8 mouse cellular contexts compared by ENCODE assay signal in genomic region chr4:135652966-135653607, GRCm38 (mm10). TPM values are rescaled to one million over a fixed set of nuclear protein-coding genes. Genes with fewer than 3 reads are reported as not detected.
DNase-seq lines count a peak whose midpoint lies in the region; ATAC-seq lines count a peak whose summit lies in the region.

No protein-coding gene starts in this region.

- H3K27ac ChIP-seq in kidney, embryonic 16.5 days (ENCODE audit: low read length): no peak overlapping the region
- H3K27ac ChIP-seq in limb, embryonic 11.5 days (replicated peaks; ENCODE audit: low read depth, low read length): peak overlapping the region; percentile 68
- H3K27ac ChIP-seq in forebrain, embryonic 15.5 days (replicated peaks): no peak overlapping the region

- peak; percentile 44 for DNase-seq in kidney, adult 11 months
- DNase-seq in adrenal gland, postnatal 25 days: peak; percentile 54
- DNase-seq in gastrocnemius, postnatal 36 days: peak; percentile 43 to 44
- DNase-seq in limb, embryonic 11.5 days (ENCODE audit: low spot score): peak; percentile 68
- no peak for DNase-seq in layer of hippocampus, adult 18-20 months (ENCODE audit: low spot score in 2 of 2)
- DNase-seq in thymus, postnatal 0 days (ENCODE audit: low spot score): no peak

- no peak overlapping the region for H3K9ac ChIP-seq in kidney, embryonic 16.5 days (replicated peaks; ENCODE audit: low read length)
- H3K9ac ChIP-seq in limb, embryonic 11.5 days (ENCODE audit: low read length): no peak overlapping the region
- H3K9ac ChIP-seq in forebrain, embryonic 15.5 days (replicated peaks): no peak overlapping the region

- H3K36me3 ChIP-seq in kidney, embryonic 16.5 days (ENCODE audit: insufficient read depth, low read length): no peaks in the 10 kb centered on the region
- H3K36me3 ChIP-seq in limb, embryonic 11.5 days (ENCODE audit: control insufficient read depth, insufficient read depth, low read length): no peaks in the 10 kb centered on the region
- no peaks in the 10 kb centered on the region for H3K36me3 ChIP-seq in forebrain, embryonic 15.5 days

- ATAC-seq in kidney, embryonic 16.5 days (ENCODE audit: low FRiP score, low TSS enrichment): no peak
- ATAC-seq in limb, embryonic 11.5 days (ENCODE audit: insufficient number of reproducible peaks, low FRiP score, low TSS enrichment, low read depth): peak; percentile 58; the same call in 1 of the 2 replicates
- no peak for ATAC-seq in forebrain, embryonic 15.5 days (replicated peaks)

- 48% methylated on average over 11 of the region's 11 CpGs for WGBS in kidney, embryonic 16.5 days
- WGBS in limb, embryonic 11.5 days: 21% methylated on average over 11 of the region's 11 CpGs
- 62% methylated on average over 11 of the region's 11 CpGs for WGBS in forebrain, embryonic 15.5 days

- intact Hi-C loops in gastrocnemius, postnatal 36 days (cut with DNase I): no loop called here

- no peak overlapping the region for H3K4me3 ChIP-seq in kidney, embryonic 16.5 days (ENCODE audit: low read length)
- no peak overlapping the region for H3K4me3 ChIP-seq in limb, embryonic 11.5 days (ENCODE audit: low read depth, low read length)
- H3K4me3 ChIP-seq in forebrain, embryonic 15.5 days: no peak overlapping the region

- H3K9me3 ChIP-seq in kidney, embryonic 16.5 days (ENCODE audit: low read length): no peaks in the 10 kb centered on the region
- no peaks in the 10 kb centered on the region for H3K9me3 ChIP-seq in limb, embryonic 11.5 days (ENCODE audit: control insufficient read depth, low read length)
- H3K9me3 ChIP-seq in forebrain, embryonic 15.5 days: no peaks in the 10 kb centered on the region

- H3K4me2 ChIP-seq in kidney, embryonic 16.5 days (replicated peaks; ENCODE audit: low read depth, low read length): no peak overlapping the region
- H3K4me2 ChIP-seq in limb, embryonic 11.5 days (ENCODE audit: low read depth, severe bottlenecking): peak overlapping the region; percentile 11; the same call in 1 of the 2 replicates
- H3K4me2 ChIP-seq in forebrain, embryonic 15.5 days (replicated peaks): no peak overlapping the region

- H3K4me1 ChIP-seq in kidney, embryonic 16.5 days (ENCODE audit: insufficient read depth, low read length): peaks cover 22% of the 10 kb centered on the region
- peaks cover 26% of the 10 kb centered on the region for H3K4me1 ChIP-seq in limb, embryonic 11.5 days (ENCODE audit: control insufficient read depth, insufficient read depth, low read length)
- H3K4me1 ChIP-seq in forebrain, embryonic 15.5 days: peaks cover 24% of the 10 kb centered on the region

- no peaks in the 10 kb centered on the region for H3K27me3 ChIP-seq in kidney, embryonic 16.5 days (ENCODE audit: insufficient read depth, low read length)
- no peaks in the 10 kb centered on the region for H3K27me3 ChIP-seq in limb, embryonic 11.5 days (ENCODE audit: control insufficient read depth, insufficient read depth, low read length)
- H3K27me3 ChIP-seq in forebrain, embryonic 15.5 days: no peaks in the 10 kb centered on the region

RNA-seq across cellular contexts. Expression of gene Ifnlr1, which starts 33.0 kb away (rescaled TPM):
- polyA plus RNA-seq in kidney, embryonic 16.5 days (2015; fragmentation: Nextera tagmentation; extraction: Ambion mirVana): 1.0 and 1.4 TPM in 2 replicates
- 0.18 and 0.19 TPM in 2 replicates for total RNA-seq in adrenal gland, postnatal 25 days (2021)
- under 1 TPM; 0.23 to 0.35 TPM for total RNA-seq in gastrocnemius, postnatal 36 days (2021)
- polyA plus RNA-seq in limb, embryonic 11.5 days (2014; fragmentation: Nextera tagmentation; extraction: Ambion mirVana): 0.25 and 0.38 TPM in 2 replicates
- under 1 TPM; 0.18 to 0.22 TPM for total RNA-seq in layer of hippocampus, adult 18-20 months (2021)
- 0.24 and 0.29 TPM in 2 replicates for polyA plus RNA-seq in thymus, postnatal 0 days (2015; fragmentation: Nextera tagmentation; extraction: Ambion mirVana)
- polyA plus RNA-seq in forebrain, embryonic 15.5 days (2015; fragmentation: Nextera tagmentation; extraction: Ambion mirVana): 0.23 and 0.24 TPM in 2 replicates

Comparison
In these comparisons a context has a peak if more than half of its experiments do, and no peak if none do; other contexts are left out.
1. DNase-seq: peak in kidney, adult 11 months (single experiment), adrenal gland, postnatal 25 days (single experiment), gastrocnemius, postnatal 36 days (2 of 2) and limb, embryonic 11.5 days (single experiment); none in layer of hippocampus, adult 18-20 months (0 of 2) and thymus, postnatal 0 days (single experiment).